Mouse (Mus musculus) forebrain, embryonic 15.5 days (tissue): Measurements from ENCODE around the gene Cdk2ap2. TPM values are rescaled to one million over a fixed set of nuclear protein-coding genes. Genes with fewer than 3 reads are reported as not detected.
A peak's percentile ranks its signal among the peaks of the same experiment; 100 is the strongest.
"Not testable (repeated sequence)": the region's sequence is repeated elsewhere in the genome, so short reads cannot be mapped to it uniquely, and the experiment has no call there.

Source experiments
- ATAC-seq: fragments of 200-750 bp; cut with Nextera tagmentation; replicated peaks from 2 replicates; pipeline ENCODE4 v1.8.0; 2017; ENCODE audit warnings: mild to moderate bottlenecking, moderate TSS enrichment, moderate library complexity
- H3K27ac ChIP-seq: fragments of 300-500 bp; sonication (generic); replicated peaks from 2 replicates; pipeline ENCODE4 v1.5.1; 2015; ENCODE audit warnings: mild to moderate bottlenecking, inconsistent platforms
- H3K27me3 ChIP-seq: fragments of 300-500 bp; sonication (generic); 2 replicates; pipeline ENCODE4 v1.6.1; 2015; ENCODE audit warnings: inconsistent platforms
- H3K36me3 ChIP-seq: fragments of 300-500 bp; sonication (generic); 2 replicates; pipeline ENCODE4 v1.6.1; 2015; ENCODE audit warnings: mild to moderate bottlenecking, inconsistent platforms
- H3K4me1 ChIP-seq: fragments of 300-500 bp; sonication (generic); 2 replicates; pipeline ENCODE4 v1.6.1; 2015; ENCODE audit warnings: inconsistent platforms
- H3K4me2 ChIP-seq: fragments of 300-500 bp; sonication (generic); replicated peaks from 2 replicates; pipeline ENCODE4 v1.6.1; 2015; ENCODE audit warnings: mild to moderate bottlenecking, inconsistent platforms
- H3K4me3 ChIP-seq: fragments of 300-500 bp; sonication (generic); 2 replicates; pipeline ENCODE4 v1.5.1; 2015; ENCODE audit warnings: mild to moderate bottlenecking, inconsistent platforms
- H3K9ac ChIP-seq: fragments of 300-500 bp; sonication (generic); replicated peaks from 2 replicates; pipeline ENCODE4 v1.6.1; 2015; ENCODE audit warnings: mild to moderate bottlenecking, inconsistent platforms
- H3K9me3 ChIP-seq: fragments of 300-500 bp; sonication (generic); 2 replicates; pipeline ENCODE4 v1.6.1; 2016; ENCODE audit warnings: inconsistent platforms
- WGBS: fragments of 180-500 bp; shearing (Covaris S2); methylation state at CpG from one replicate; pipeline ENCODE4 v1.1.7; 2015; ENCODE audit warnings: mixed read lengths; 5-methylcytosine and 5-hydroxymethylcytosine counted together
- polyA plus RNA-seq: library from polyadenylated mRNA; unstranded; fragments of >200 nt; fragmentation: Nextera tagmentation; extraction: Ambion mirVana; gene quantifications from 2 replicates; pipeline ENCODE4 v1.2.1, GENCODE M21; 2015

The Cdk2ap2 gene
- polyA plus RNA-seq, 1 experiment from 2014 or later, result 83.2 TPM

DNA sequence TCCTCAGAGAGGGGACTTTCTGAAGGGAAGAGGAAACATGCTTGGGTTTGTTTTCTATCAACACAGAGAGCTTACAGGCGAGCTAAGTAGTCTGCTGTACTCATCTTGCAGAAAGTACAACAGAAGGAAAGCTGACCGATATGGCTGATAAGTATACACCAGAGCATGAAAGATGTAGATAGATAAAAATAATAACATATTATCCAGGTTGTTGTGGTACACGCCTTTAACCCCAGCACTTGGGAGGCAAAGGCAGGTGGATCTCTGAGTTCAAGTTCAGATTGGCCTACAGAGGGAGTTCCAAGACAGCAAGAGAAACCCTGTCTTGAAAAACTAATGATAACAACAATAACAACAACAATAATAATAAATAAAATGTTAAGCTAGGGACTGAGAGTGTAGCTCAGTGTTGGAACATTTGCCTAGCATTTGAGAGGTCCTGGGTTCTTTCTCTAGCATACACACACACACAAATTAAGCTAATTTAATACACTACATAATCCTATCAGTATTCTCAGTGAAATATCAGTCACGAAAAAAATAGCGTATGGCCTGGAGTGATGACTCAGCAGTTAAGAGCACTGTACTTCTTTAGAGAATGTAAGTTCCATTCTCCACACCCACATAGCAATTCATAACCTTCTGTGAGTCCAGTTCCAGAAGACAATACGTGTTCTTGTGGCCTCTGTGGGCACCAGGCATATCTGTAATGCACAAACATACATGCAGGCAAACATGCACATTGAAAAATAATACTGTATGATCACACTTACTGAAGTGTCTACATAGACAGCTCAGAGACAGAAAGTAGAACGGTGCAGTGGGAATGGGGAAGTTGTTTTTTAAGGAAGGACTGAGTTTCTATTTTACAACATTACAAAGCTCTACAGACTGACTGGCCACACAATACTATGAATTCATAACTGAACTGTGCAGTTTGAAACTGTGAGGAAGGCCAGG lies 25.7 kb downstream of the Cdk2ap2 start:
- Histone ChIP-seq H3K27ac (no peak overlapping the region), H3K4me3 (no peak overlapping the region), H3K36me3 (peaks cover 4% of the 10 kb centered on the region; the same call in 1 of the 2 replicates), H3K9me3 (no peaks in the 10 kb centered on the region), H3K4me1 (peaks cover 30% of the 10 kb centered on the region), H3K4me2 (no peak overlapping the region), H3K27me3 (no peaks in the 10 kb centered on the region), H3K9ac (no peak overlapping the region)
- ATAC-seq, result no peak
- 86% methylated on average over 7 of the region's 7 CpGs for WGBS

DNA sequence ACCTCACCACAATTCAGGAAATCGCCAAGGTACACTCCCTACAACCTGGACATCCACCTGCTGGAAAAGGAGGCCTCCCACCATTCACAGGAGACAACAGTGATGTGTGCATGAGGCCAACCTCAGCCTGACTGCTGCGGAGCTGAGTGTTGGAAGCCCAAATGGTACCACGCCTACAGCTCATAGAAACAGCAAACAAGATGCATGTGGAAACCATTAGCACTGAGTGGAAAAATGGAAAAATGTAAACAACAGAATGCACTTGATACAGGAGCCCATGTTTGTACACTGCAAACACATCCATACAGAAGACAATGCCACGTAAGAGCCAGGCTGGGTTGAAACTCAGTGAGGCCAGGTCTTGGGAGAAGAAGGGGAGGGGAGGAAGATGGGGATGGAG lies 27.4 kb downstream of the Cdk2ap2 start:
- 82% methylated on average over 4 of the region's 4 CpGs for WGBS
- no peaks in the 10 kb centered on the region for H3K27me3 ChIP-seq
- H3K4me1 ChIP-seq, result peaks cover 31% of the 10 kb centered on the region
- no peak overlapping the region for H3K27ac ChIP-seq
- no peak overlapping the region for H3K9ac ChIP-seq
- no peak overlapping the region; the same call in 1 of the 2 replicates for H3K4me3 ChIP-seq
- no peak overlapping the region for H3K4me2 ChIP-seq
- no peak for ATAC-seq
- peaks cover 14% of the 10 kb centered on the region; the same call in 1 of the 2 replicates for H3K36me3 ChIP-seq
- H3K9me3 ChIP-seq, result no peaks in the 10 kb centered on the region

DNA sequence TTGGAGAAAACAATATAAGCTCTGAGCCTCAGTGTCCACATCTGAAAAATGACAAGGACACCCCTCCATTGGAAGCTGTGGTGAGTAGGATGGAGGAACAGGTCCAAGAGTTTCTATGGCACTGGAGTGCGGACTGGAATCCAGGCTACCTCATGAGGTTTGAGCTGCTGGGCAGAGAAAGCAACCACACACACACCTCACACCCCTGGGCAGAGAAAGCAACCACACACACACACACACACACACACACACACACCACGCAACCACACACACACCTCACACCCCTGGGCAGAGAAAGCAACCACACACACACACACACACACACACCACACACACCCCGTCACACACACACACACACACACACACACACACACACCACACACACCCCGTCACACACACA lies 28.3 kb downstream of the Cdk2ap2 start:
- ATAC-seq, result peak; percentile 53
- Histone ChIP-seq H3K27ac (peak overlapping the region; percentile 42), H3K4me1 (peaks cover 29% of the 10 kb centered on the region), H3K9ac (0 out of 2 replicates have a peak overlapping the region, but pooled peaks have one; percentile 31), H3K4me3 (peak overlapping the region; percentile 62), H3K4me2 (peak overlapping the region; percentile 63), H3K36me3 (peaks cover 22% of the 10 kb centered on the region; the same call in 1 of the 2 replicates)
- not testable (repeated sequence) for H3K27me3 ChIP-seq, H3K9me3 ChIP-seq
- WGBS, result 13% methylated on average over 4 of the region's 4 CpGs

DNA sequence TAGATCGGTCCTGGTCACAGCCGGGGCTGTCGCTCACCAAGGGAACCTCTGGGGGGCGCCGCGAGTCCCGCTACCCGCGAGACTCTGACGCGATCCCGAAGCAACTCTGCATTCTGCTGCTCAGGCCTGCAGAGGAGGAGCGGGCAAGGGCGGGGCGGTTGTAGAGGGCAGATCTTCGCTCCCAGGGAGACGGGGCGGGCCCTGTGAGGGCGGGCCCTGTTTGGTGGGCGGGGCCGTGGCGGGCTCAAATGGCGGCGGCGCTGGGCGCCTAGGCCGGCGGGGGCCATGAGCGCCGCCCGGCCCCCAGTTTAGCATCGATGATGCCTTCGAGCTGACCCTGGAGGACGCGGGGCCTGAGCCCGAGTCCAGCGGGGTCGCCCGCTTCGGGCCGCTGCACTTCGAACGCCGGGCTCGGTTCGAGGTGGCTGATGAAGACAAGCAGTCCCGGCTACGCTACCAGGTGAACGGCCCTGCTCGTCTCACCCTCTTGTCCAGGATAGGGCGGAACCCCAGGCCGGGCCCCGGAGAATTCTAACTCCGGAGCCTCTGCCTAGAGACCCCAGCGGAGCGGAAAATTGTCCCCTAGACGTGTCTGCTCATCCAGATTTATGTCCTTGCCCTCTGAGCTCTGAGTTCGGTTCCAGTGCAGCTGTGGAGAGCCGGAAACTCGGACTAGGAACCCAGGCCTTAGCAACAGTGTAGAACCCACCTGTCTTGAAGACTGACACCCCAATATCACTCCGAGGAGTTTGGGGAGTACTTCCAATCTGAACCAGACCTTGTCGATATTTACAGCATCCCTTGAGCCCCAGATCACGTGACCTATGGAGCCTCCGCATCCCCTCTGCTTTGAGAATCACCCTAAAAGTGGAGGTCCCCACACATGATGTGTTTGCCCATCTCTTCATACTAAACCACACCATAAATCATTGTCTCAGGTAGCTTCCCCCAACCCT lies 29.0 kb downstream of the Cdk2ap2 start, which contains the start of gene Aip:
Gene Aip, minus strand, starts transcription at position 118 of the 956 bp plus-strand sequence.
- Histone ChIP-seq H3K36me3 (peaks cover 22% of the 10 kb centered on the region; the same call in 1 of the 2 replicates), H3K4me2 (peak within 1 kb of the TSS; percentile 63), H3K4me3 (peak within 1 kb of the TSS; percentile 62), H3K4me1 (peaks cover 22% of the 10 kb centered on the region), H3K9me3 (no peaks in the 10 kb centered on the region), H3K27ac (peak within 1 kb of the TSS; percentile 42), H3K27me3 (no peaks in the 10 kb centered on the region), H3K9ac (peak within 1 kb of the TSS; percentile 80)
- WGBS, result under 1% methylated on average over 60 of the region's 64 CpGs
- peak; percentile 92 for ATAC-seq

DNA sequence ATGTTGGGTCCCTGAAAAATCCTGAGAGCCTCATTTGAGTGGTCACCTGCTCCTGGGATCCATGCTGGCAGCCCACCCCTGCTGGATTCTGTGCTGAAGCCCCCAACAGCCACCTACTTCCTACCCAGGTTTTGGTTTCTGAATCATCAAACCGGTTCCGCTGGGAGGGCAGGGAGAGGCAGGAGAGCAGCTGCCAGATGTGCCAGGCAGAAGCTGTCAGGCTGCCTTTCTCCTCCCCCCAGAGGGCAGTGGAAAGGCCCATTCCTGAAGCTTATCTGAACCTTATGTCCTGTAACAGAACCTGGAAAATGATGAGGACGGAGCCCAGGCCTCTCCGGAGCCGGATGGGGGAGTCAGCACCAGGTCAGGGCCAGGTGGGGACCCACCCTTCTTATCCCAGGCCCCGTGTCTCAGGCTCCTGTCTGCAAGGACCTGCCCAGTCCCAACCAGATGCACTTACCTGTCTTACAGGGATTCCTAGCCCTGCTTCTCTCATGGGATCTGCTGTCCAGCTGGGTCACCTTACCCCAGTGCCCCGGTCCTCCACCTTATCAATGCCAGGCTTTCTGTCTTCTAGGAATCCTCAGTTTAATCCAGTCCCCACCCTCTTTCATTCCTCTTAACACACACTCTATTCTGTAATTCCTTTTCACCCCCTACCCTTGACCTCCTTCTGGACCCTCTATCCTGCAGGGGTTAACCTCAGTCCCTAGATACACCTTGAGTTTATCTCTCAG lies 29.9 kb downstream of the Cdk2ap2 start:
- H3K9ac ChIP-seq, result peak overlapping the region; percentile 80
- H3K27ac ChIP-seq, result no peak overlapping the region
- H3K9me3 ChIP-seq, result no peaks in the 10 kb centered on the region
- no peak for ATAC-seq
- H3K4me2 ChIP-seq, result peak overlapping the region; percentile 63
- peaks cover 19% of the 10 kb centered on the region for H3K4me1 ChIP-seq
- 74% methylated on average over 7 of the region's 7 CpGs for WGBS
- H3K4me3 ChIP-seq, result peak overlapping the region; percentile 62
- no peaks in the 10 kb centered on the region for H3K27me3 ChIP-seq
- peaks cover 31% of the 10 kb centered on the region; the same call in 1 of the 2 replicates for H3K36me3 ChIP-seq

DNA sequence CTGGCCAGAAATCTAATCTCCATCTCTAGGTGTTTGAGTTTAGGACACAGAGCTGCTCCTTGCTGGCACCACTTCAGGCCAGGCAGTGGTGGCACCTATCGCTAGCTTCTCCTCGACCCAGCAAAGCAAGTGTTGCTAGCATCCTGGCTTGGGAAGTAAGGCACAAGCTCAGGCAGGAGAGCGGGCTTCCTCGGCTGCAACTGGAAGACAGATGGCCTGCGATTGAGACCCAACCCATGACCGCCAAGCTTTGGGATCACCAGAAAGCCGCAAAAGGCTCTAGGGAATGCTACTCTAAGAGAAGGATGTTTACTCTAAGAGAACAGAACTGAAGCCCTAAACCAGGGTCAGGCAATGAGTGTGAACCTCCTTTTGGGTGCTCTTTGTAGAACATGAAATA lies 32.5 kb downstream of the Cdk2ap2 start:
- Histone ChIP-seq H3K4me2 (no peak overlapping the region), H3K36me3 (peaks cover 42% of the 10 kb centered on the region), H3K27ac (no peak overlapping the region), H3K4me1 (peaks cover 19% of the 10 kb centered on the region), H3K9me3 (no peaks in the 10 kb centered on the region), H3K27me3 (no peaks in the 10 kb centered on the region), H3K9ac (no peak overlapping the region), H3K4me3 (no peak overlapping the region)
- 91% methylated on average over 7 of the region's 7 CpGs for WGBS
- no peak for ATAC-seq

DNA sequence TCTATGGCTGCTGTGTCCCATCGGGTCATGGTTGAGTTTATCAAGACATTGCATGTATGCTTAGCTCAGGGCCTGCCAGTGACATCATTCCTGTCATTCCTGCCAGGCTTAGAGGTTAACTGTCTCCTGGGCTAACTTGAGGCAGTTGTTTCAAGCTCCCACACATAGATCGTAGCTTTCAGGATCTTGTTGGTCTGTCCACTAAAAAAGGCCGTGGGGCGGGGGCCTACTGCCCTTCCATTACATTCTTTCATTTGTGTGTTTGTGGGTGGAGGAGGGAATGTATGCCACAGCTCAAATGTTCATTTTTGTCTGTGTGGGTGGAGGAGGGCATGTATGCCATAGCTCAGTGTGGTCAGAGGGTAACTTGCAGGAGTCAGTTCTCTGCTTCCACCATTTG lies 33.1 kb downstream of the Cdk2ap2 start:
- H3K36me3 ChIP-seq, result peaks cover 42% of the 10 kb centered on the region

DNA sequence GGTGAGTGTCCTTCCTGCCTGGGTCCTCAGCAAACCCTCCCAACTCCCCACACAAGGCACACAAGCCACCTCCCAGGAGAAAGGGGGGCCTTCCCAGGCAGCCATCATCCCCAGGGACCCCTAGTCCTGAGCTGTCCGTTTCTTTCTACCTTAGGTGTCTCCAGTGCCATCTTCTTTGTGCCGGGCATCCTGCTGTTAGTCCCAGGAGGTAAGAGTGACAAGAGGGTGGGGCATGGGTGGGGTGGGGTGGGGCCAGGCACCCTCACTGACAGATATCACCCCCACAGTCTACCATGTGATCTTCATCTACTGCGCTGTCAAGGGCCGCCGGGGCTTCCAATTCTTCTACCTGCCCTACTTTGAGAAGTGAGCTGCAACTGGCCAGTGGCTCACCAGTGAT lies 34.1 kb downstream of the Cdk2ap2 start:
- H3K4me1 ChIP-seq, result peaks cover 15% of the 10 kb centered on the region
- no peak overlapping the region for H3K9ac ChIP-seq
- no peaks in the 10 kb centered on the region for H3K9me3 ChIP-seq
- H3K36me3 ChIP-seq, result peaks cover 42% of the 10 kb centered on the region
- no peak for ATAC-seq
- no peak overlapping the region for H3K4me3 ChIP-seq
- H3K4me2 ChIP-seq, result no peak overlapping the region
- WGBS, result 94% methylated on average over 5 of the region's 5 CpGs
- no peak overlapping the region for H3K27ac ChIP-seq
- no peaks in the 10 kb centered on the region for H3K27me3 ChIP-seq

More for the DNA sequence above, 33.1 kb downstream of the Cdk2ap2 start:
- H3K9ac ChIP-seq, result no peak overlapping the region
- ATAC-seq, result no peak
- WGBS, result 92% methylated on average over 4 of the region's 4 CpGs
- H3K4me1 ChIP-seq, result peaks cover 17% of the 10 kb centered on the region
- no peaks in the 10 kb centered on the region for H3K27me3 ChIP-seq
- no peaks in the 10 kb centered on the region for H3K9me3 ChIP-seq
- no peak overlapping the region for H3K4me3 ChIP-seq
- H3K27ac ChIP-seq, result no peak overlapping the region
- no peak overlapping the region for H3K4me2 ChIP-seq

DNA sequence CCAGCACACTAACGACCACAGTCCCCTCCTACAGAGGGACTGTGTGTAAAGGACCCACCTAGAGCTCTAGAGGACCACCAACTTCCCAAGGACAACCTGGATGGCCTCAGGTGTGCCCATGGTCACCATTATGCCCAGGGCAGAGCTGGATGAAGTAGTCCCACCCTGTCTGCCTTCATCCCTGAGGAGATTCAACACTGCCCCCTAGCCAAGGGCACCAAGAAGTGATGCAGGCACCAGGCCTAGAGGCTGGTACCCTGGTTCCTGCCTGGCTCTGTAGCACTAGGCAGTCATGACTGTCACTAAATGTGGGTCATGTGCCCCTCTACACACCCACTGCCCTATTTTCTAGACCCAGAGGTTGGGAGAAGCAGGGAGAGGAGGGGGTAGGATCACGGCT lies 34.8 kb downstream of the Cdk2ap2 start:
- Histone ChIP-seq H3K9ac (no peak overlapping the region), H3K27me3 (no peaks in the 10 kb centered on the region), H3K36me3 (peaks cover 42% of the 10 kb centered on the region), H3K9me3 (no peaks in the 10 kb centered on the region), H3K27ac (no peak overlapping the region), H3K4me1 (peaks cover 10% of the 10 kb centered on the region), H3K4me3 (no peak overlapping the region), H3K4me2 (no peak overlapping the region)
- ATAC-seq, result no peak
- 82% methylated on average over 2 of the region's 2 CpGs for WGBS

DNA sequence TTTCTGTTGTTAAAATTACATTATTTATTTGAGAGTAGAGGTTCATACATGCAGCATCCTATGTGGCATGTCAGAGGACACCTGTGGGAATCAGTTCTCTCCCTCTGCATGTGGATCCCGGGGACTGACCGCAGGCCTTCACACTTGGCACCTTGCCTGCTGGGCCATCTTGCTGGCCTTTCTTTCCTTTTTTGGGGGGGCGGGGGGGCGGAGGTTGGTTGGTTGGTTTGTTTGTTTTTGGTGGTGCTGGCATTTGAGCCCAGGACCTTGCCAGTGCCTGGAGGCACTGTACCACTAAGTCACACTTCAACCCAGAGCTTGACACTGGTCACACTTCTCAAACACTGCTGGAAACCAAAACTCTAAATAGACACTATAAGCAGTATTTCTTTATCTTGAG lies 37.4 kb downstream of the Cdk2ap2 start:
- Histone ChIP-seq H3K27ac (no peak overlapping the region), H3K9me3 (no peaks in the 10 kb centered on the region), H3K27me3 (no peaks in the 10 kb centered on the region), H3K4me2 (no peak overlapping the region), H3K4me1 (no peaks in the 10 kb centered on the region), H3K4me3 (no peak overlapping the region), H3K9ac (no peak overlapping the region), H3K36me3 (peaks cover 28% of the 10 kb centered on the region)
- 92% methylated on average over 4 of the region's 4 CpGs for WGBS
- ATAC-seq, result no peak

DNA sequence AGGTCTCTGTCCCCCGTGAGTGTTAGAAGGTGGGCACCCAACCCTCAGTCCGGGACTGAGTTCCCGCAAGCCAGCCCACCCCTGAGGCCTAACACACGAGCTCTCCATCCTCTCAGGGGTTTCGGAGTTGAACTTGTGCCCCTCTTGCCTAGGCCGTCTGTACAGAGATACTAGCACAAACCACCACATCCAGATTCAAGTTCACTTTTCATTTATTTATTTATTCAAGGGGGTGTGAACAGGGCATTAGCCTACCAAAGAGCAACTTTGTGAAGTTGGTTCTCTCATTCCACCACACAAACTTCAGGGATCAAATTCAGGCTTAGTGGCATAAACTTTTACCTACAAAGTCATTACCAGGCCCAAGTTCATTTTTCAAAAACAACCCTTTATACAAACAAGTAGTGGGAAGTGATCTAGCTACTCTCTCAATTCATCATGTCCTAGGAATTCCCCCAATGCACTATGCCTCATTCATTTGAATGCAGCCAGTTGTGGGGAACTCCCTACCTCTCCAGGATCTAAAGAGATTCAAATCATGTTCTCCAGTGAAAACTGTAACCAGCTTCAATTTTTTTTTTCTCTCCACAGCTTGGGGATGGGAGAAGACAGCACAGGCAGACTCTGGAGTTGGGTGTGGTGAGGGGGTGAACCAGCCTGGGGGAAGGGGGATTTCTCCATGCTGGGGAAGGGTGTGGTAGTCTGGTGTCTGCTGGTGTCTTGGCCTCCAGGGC lies 38.4 kb downstream of the Cdk2ap2 start:
- H3K4me3 ChIP-seq, H3K9me3 ChIP-seq, H3K27ac ChIP-seq, H3K4me2 ChIP-seq, H3K4me1 ChIP-seq, H3K9ac ChIP-seq, ATAC-seq, H3K27me3 ChIP-seq: not testable (repeated sequence)
- H3K36me3 ChIP-seq, result peaks cover 19% of the 10 kb centered on the region
- 86% methylated on average over 6 of the region's 6 CpGs for WGBS
